Mouse (Mus musculus): Measurements from ENCODE around the gene Reep6. TPM values are rescaled to one million over a fixed set of nuclear protein-coding genes. Genes with fewer than 3 reads are reported as not detected.

The Reep6 gene
- polyA plus RNA-seq, 1 experiment from 2014 or later: 13.8 TPM

- ATAC-seq (ENCODE audit: borderline replicate concordance, extremely low read depth, low FRiP score, low TSS enrichment): no peak
- Histone ChIP-seq H3K9me3 (no peaks in the 10 kb centered on the region), H3K4me3 (peak overlapping the region; percentile 90), H3K4me1 (peaks cover 32% of the 10 kb centered on the region), H3K36me3 (peaks cover 34% of the 10 kb centered on the region), H3K27ac (no peak overlapping the region), H3K4me2 (peak overlapping the region; percentile 98), H3K9ac (peak overlapping the region; percentile 96), H3K27me3 (no peaks in the 10 kb centered on the region)
- 69% methylated on average over 7 of the region's 7 CpGs for WGBS
These were observed 55.0 kb downstream of the Reep6 start for GRCm38 (mm10) chr10:80384709-80385108.

DNA sequence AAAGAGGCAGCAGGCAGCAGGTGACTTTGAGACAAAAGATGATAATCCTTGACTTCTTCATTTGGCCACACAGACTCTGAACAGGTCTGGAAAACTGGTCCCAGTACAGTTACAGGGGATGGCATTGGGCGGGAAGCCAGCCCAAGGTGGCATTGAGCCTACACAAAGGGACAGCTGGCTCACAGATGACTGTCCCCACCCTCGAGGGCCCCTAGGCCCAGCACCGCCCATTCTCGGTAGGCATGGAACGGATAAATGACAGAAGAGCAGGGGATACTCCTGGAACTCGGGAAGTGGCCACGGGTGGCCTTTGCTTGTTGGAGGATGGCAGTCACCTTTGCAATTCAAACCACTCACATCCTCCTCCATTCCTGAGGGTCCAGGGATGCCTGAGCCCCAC is 55.6 kb downstream of the Reep6 start:
- H3K4me2 ChIP-seq: peak overlapping the region; percentile 98
- 18% methylated on average over 7 of the region's 7 CpGs for WGBS
- H3K9me3 ChIP-seq: no peaks in the 10 kb centered on the region
- ATAC-seq (ENCODE audit: borderline replicate concordance, extremely low read depth, low FRiP score, low TSS enrichment): no peak
- 0 out of 2 replicates have a peak overlapping the region, but pooled peaks have one; percentile 13 for H3K27ac ChIP-seq
- peak overlapping the region; percentile 90 for H3K4me3 ChIP-seq
- H3K27me3 ChIP-seq: no peaks in the 10 kb centered on the region
- peak overlapping the region; percentile 96 for H3K9ac ChIP-seq
- H3K4me1 ChIP-seq: peaks cover 32% of the 10 kb centered on the region
- H3K36me3 ChIP-seq: peaks cover 29% of the 10 kb centered on the region

Small RNAs within 50 kb of the gene (microRNA-seq; reads per million reads assigned to microRNA genes)
- gene Gm22721: not detected

Other genes starting within 250 kb of the Reep6 start
- gene Sbno2, start 224.4 kb upstream of the Reep6 start, polyA plus RNA-seq (2015; fragmentation: Nextera tagmentation; extraction: Ambion mirVana): 15.5 and 16.6 TPM in 2 replicates
- 18.6 and 22.1 TPM in 2 replicates for gene Stk11, start 214.2 kb upstream of the Reep6 start, polyA plus RNA-seq (2015; fragmentation: Nextera tagmentation; extraction: Ambion mirVana)
- 521 and 541 TPM in 2 replicates for gene Atp5d, start 191.3 kb upstream of the Reep6 start, polyA plus RNA-seq (2015; fragmentation: Nextera tagmentation; extraction: Ambion mirVana)
- gene Cbarp, start 189.1 kb upstream of the Reep6 start, polyA plus RNA-seq (2015; fragmentation: Nextera tagmentation; extraction: Ambion mirVana): 3.9 and 5.0 TPM in 2 replicates
- 17.5 and 18.6 TPM in 2 replicates for gene Midn, start 181.7 kb upstream of the Reep6 start, polyA plus RNA-seq (2015; fragmentation: Nextera tagmentation; extraction: Ambion mirVana)
- gene Cirbp, start 164.0 kb upstream of the Reep6 start, polyA plus RNA-seq (2015; fragmentation: Nextera tagmentation; extraction: Ambion mirVana): 94.6 and 95.1 TPM in 2 replicates
- gene 1600002K03Rik, start 157.0 kb upstream of the Reep6 start, polyA plus RNA-seq (2015; fragmentation: Nextera tagmentation; extraction: Ambion mirVana): 11.6 and 14.7 TPM in 2 replicates
- gene Efna2, start 150.5 kb upstream of the Reep6 start, polyA plus RNA-seq (2015; fragmentation: Nextera tagmentation; extraction: Ambion mirVana): 16.0 and 17.3 TPM in 2 replicates
- gene Mum1, start 103.5 kb upstream of the Reep6 start, polyA plus RNA-seq (2015; fragmentation: Nextera tagmentation; extraction: Ambion mirVana): 64.5 and 66.2 TPM in 2 replicates
- gene Ndufs7, start 80.8 kb upstream of the Reep6 start, polyA plus RNA-seq (2015; fragmentation: Nextera tagmentation; extraction: Ambion mirVana): 321 and 329 TPM in 2 replicates
- gene Gamt, start 68.9 kb upstream of the Reep6 start, polyA plus RNA-seq (2015; fragmentation: Nextera tagmentation; extraction: Ambion mirVana): 29.3 and 30.2 TPM in 2 replicates
- 58.9 and 67.0 TPM in 2 replicates for gene Dazap1, start 68.5 kb upstream of the Reep6 start, polyA plus RNA-seq (2015; fragmentation: Nextera tagmentation; extraction: Ambion mirVana)
- gene Rps15, start 37.5 kb upstream of the Reep6 start, polyA plus RNA-seq (2015; fragmentation: Nextera tagmentation; extraction: Ambion mirVana): 907 and 974 TPM in 2 replicates
- 0.59 and 1.3 TPM in 2 replicates for gene Apc2, start 34.0 kb upstream of the Reep6 start, polyA plus RNA-seq (2015; fragmentation: Nextera tagmentation; extraction: Ambion mirVana)
- 47.7 and 51.9 TPM in 2 replicates for gene 2310011J03Rik, start 9.4 kb upstream of the Reep6 start, polyA plus RNA-seq (2015; fragmentation: Nextera tagmentation; extraction: Ambion mirVana)
- 3.4 and 4.0 TPM in 2 replicates for gene Pcsk4, start 455 bp upstream of the Reep6 start, polyA plus RNA-seq (2015; fragmentation: Nextera tagmentation; extraction: Ambion mirVana)
- gene Adamtsl5, start 18.5 kb downstream of the Reep6 start, polyA plus RNA-seq (2015; fragmentation: Nextera tagmentation; extraction: Ambion mirVana): 2.5 and 3.4 TPM in 2 replicates
- 0.74 and 1.0 TPM in 2 replicates for gene Plk5, start 26.5 kb downstream of the Reep6 start, polyA plus RNA-seq (2015; fragmentation: Nextera tagmentation; extraction: Ambion mirVana)
- gene Mex3d, start 57.7 kb downstream of the Reep6 start, polyA plus RNA-seq (2015; fragmentation: Nextera tagmentation; extraction: Ambion mirVana): 7.9 and 9.6 TPM in 2 replicates
- 276 and 277 TPM in 2 replicates for gene Mbd3, start 69.6 kb downstream of the Reep6 start, polyA plus RNA-seq (2015; fragmentation: Nextera tagmentation; extraction: Ambion mirVana)
- gene Uqcr11, start 76.9 kb downstream of the Reep6 start, polyA plus RNA-seq (2015; fragmentation: Nextera tagmentation; extraction: Ambion mirVana): 628 and 681 TPM in 2 replicates
- gene Tcf3, start 103.7 kb downstream of the Reep6 start, polyA plus RNA-seq (2015; fragmentation: Nextera tagmentation; extraction: Ambion mirVana): 122 and 126 TPM in 2 replicates
- gene Onecut3, start 164.9 kb downstream of the Reep6 start, polyA plus RNA-seq (2015; fragmentation: Nextera tagmentation; extraction: Ambion mirVana): not detected in 2 replicates
- 0.05 and 0.16 TPM in 2 replicates for gene Atp8b3, start 209.2 kb downstream of the Reep6 start, polyA plus RNA-seq (2015; fragmentation: Nextera tagmentation; extraction: Ambion mirVana)
- 25.0 and 25.8 TPM in 2 replicates for gene Rexo1, start 231.6 kb downstream of the Reep6 start, polyA plus RNA-seq (2015; fragmentation: Nextera tagmentation; extraction: Ambion mirVana)
- 10.1 and 10.2 TPM in 2 replicates for gene Klf16, start 247.4 kb downstream of the Reep6 start, polyA plus RNA-seq (2015; fragmentation: Nextera tagmentation; extraction: Ambion mirVana)

Measured in lung, embryonic 15.5 days (tissue).